Mouse (Mus musculus): ENCODE data around the gene Vmo1. TPM values are rescaled to one million over a fixed set of nuclear protein-coding genes. Genes with fewer than 3 reads are reported as not detected.

The Vmo1 gene
- total and polyA plus RNA-seq, 2 experiments from 2014 or later, result 0.24 TPM; not detected in 1

GRCm38 (mm10) chr11:70511825-70512224 lies 2.6 kb downstream of the Vmo1 start:
- Histone ChIP-seq H3K4me3 (ENCODE audit: low read depth, low read length) (no peak overlapping the region), H3K27ac (ENCODE audit: low read depth, low read length) (no peak overlapping the region), H3K27me3 (ENCODE audit: insufficient read depth, low read length) (no peaks in the 10 kb centered on the region), H3K36me3 (ENCODE audit: insufficient read depth) (no peaks in the 10 kb centered on the region), H3K9ac (no peak overlapping the region), H3K9me3 (ENCODE audit: low read length) (no peaks in the 10 kb centered on the region), H3K4me1 (ENCODE audit: insufficient read depth) (no peaks in the 10 kb centered on the region), H3K4me2 (ENCODE audit: low read depth) (no peak overlapping the region)
- DNase-seq (no peak), ATAC-seq (no peak)
- TF ChIP-seq CTCF (IDR thresholded peaks at IDR 0.05; ENCODE audit: low read depth), result no peak
- WGBS, result 87% methylated on average over 7 of the region's 7 CpGs

GRCm38 (mm10) chr11:70511242-70511641 lies 3.2 kb downstream of the Vmo1 start:
- Histone ChIP-seq H3K9me3 (ENCODE audit: low read length) (no peaks in the 10 kb centered on the region), H3K4me1 (ENCODE audit: insufficient read depth) (no peaks in the 10 kb centered on the region), H3K27ac (ENCODE audit: low read depth, low read length) (no peak overlapping the region), H3K27me3 (ENCODE audit: insufficient read depth, low read length) (no peaks in the 10 kb centered on the region), H3K9ac (no peak overlapping the region), H3K4me2 (ENCODE audit: low read depth) (no peak overlapping the region), H3K4me3 (ENCODE audit: low read depth, low read length) (no peak overlapping the region), H3K36me3 (ENCODE audit: insufficient read depth) (no peaks in the 10 kb centered on the region)
- no peak for ATAC-seq
- WGBS, result 67% methylated on average over 2 of the region's 2 CpGs
- DNase-seq, result no peak
- no peak for TF ChIP-seq CTCF (IDR thresholded peaks at IDR 0.05; ENCODE audit: low read depth)

GRCm38 (mm10) chr11:70509753-70510564 lies 4.5 kb downstream of the Vmo1 start:
- no peaks in the 10 kb centered on the region for H3K9me3 ChIP-seq (ENCODE audit: low read length)
- DNase-seq, result peak; percentile 75
- no peaks in the 10 kb centered on the region for H3K4me1 ChIP-seq (ENCODE audit: insufficient read depth)
- H3K9ac ChIP-seq, result 0 out of 2 replicates have a peak overlapping the region, but pooled peaks have one; percentile 1
- no peak overlapping the region for H3K27ac ChIP-seq (ENCODE audit: low read depth, low read length)
- H3K4me2 ChIP-seq (ENCODE audit: low read depth), result peak overlapping the region; percentile 31
- H3K36me3 ChIP-seq (ENCODE audit: insufficient read depth), result no peaks in the 10 kb centered on the region
- peak; percentile 92 for ATAC-seq
- TF ChIP-seq CTCF (IDR thresholded peaks at IDR 0.05; ENCODE audit: low read depth), result peak; percentile 76
- WGBS, result 8% methylated on average over 19 of the region's 19 CpGs
- no peaks in the 10 kb centered on the region for H3K27me3 ChIP-seq (ENCODE audit: insufficient read depth, low read length)
- peak overlapping the region; percentile 14; the same call in 1 of the 2 replicates for H3K4me3 ChIP-seq (ENCODE audit: low read depth, low read length)

DNA sequence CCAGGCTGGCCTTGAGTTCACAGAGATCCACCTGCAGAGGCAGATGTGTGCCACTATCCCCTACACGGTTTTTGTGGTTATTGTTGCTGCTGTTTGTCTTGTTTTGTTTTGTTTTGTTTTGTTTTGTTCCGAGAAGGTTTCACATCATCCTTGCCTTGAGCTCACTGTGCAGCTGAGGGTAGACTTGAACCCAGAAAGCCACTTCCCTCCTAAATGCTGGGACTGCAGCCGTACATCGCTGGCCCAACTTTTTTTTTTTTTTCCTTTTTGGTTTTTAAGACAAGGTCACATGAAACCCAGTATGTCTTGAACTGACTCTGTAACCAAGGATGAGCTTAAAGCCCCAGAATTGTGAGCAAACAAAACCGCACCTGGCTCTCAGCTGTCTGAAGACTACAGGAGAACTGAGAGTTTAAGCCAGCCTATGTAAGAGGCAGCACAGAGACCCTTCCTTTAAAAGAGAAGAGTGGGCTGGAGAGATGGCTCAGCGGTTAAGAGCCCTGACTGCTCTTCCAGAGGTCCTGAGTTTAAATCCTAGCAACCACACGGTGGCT lies 7.4 kb downstream of the Vmo1 start:
- DNase-seq (no peak), ATAC-seq (no peak)
- no peaks in the 10 kb centered on the region for H3K27me3 ChIP-seq (ENCODE audit: insufficient read depth, low read length)
- no peak overlapping the region for H3K9ac ChIP-seq
- no peak for TF ChIP-seq CTCF (IDR thresholded peaks at IDR 0.05; ENCODE audit: low read depth)
- H3K36me3 ChIP-seq (ENCODE audit: insufficient read depth), result no peaks in the 10 kb centered on the region
- H3K4me2 ChIP-seq (ENCODE audit: low read depth), result no peak overlapping the region
- H3K4me1 ChIP-seq (ENCODE audit: insufficient read depth), result no peaks in the 10 kb centered on the region
- H3K27ac ChIP-seq (ENCODE audit: low read depth, low read length), result no peak overlapping the region
- no peaks in the 10 kb centered on the region for H3K9me3 ChIP-seq (ENCODE audit: low read length)
- 76% methylated on average over 7 of the region's 7 CpGs for WGBS
- no peak overlapping the region for H3K4me3 ChIP-seq (ENCODE audit: low read depth, low read length)

DNA sequence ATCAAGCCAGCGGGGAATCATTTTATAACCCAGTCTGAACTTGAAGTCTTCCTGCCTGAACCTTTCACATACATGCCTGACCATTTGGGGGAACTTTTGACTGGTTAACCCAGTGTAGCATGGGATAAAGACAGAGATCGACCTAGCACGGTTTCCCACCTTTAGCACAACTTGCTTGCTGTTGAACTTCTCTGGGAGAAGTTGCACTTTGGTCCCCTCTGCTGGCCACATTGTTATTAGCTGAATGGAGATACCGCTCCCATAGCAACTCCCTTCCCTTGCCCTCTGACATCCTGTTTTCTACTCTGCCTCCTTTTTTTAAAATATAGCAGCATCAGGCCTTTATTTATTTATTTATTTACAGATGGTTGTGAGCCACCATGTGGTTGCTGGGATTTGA lies 8.0 kb downstream of the Vmo1 start:
- Histone ChIP-seq H3K27me3 (ENCODE audit: insufficient read depth, low read length) (no peaks in the 10 kb centered on the region), H3K9me3 (ENCODE audit: low read length) (no peaks in the 10 kb centered on the region), H3K36me3 (ENCODE audit: insufficient read depth) (no peaks in the 10 kb centered on the region), H3K9ac (no peak overlapping the region), H3K27ac (ENCODE audit: low read depth, low read length) (no peak overlapping the region), H3K4me3 (ENCODE audit: low read depth, low read length) (no peak overlapping the region), H3K4me1 (ENCODE audit: insufficient read depth) (no peaks in the 10 kb centered on the region), H3K4me2 (ENCODE audit: low read depth) (no peak overlapping the region)
- DNase-seq, result peak; percentile 57
- no peak for ATAC-seq
- TF ChIP-seq CTCF (IDR thresholded peaks at IDR 0.05; ENCODE audit: low read depth), result peak; percentile 66
- 26% methylated on average over 4 of the region's 4 CpGs for WGBS

DNA sequence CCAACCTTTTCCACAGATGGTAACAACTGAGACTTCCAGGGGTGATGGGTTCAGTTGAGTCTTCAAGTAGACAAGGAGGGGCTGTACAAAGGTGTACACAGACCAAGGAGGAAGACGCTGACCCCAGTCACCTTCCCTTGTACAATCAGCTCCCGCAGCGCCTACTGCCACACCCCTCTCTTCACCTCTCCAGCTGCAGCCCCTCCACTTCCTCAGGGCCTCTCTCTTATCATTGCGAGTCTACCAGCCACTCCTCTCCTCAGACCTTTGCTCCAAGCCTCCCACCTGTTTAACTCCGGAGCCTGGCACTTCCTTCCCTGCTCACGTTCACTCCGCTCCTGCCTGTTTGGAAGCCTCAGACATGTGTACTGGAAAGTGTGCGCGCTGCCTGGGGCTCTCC lies 9.4 kb downstream of the Vmo1 start, which contains the start of gene Tm4sf5:
Tm4sf5 (plus strand) TSS at position 275 of the 400 bp plus-strand sequence.
- 83% methylated on average over 9 of the region's 9 CpGs for WGBS
- Histone ChIP-seq H3K9ac (no peak within 1 kb of the TSS), H3K27ac (ENCODE audit: low read depth, low read length) (no peak within 1 kb of the TSS), H3K4me1 (ENCODE audit: insufficient read depth) (no peaks in the 10 kb centered on the region), H3K4me3 (ENCODE audit: low read depth, low read length) (no peak within 1 kb of the TSS), H3K27me3 (ENCODE audit: insufficient read depth, low read length) (no peaks in the 10 kb centered on the region), H3K36me3 (ENCODE audit: insufficient read depth) (no peaks in the 10 kb centered on the region), H3K9me3 (ENCODE audit: low read length) (no peaks in the 10 kb centered on the region), H3K4me2 (ENCODE audit: low read depth) (no peak within 1 kb of the TSS)
- DNase-seq (no peak), ATAC-seq (no peak)
- no peak for TF ChIP-seq CTCF (IDR thresholded peaks at IDR 0.05; ENCODE audit: low read depth)

GRCm38 (mm10) chr11:70502018-70502417 lies 12.4 kb downstream of the Vmo1 start:
- Histone ChIP-seq H3K9ac (no peak overlapping the region), H3K9me3 (ENCODE audit: low read length) (no peaks in the 10 kb centered on the region), H3K27ac (ENCODE audit: low read depth, low read length) (no peak overlapping the region), H3K36me3 (ENCODE audit: insufficient read depth) (no peaks in the 10 kb centered on the region), H3K4me2 (ENCODE audit: low read depth) (no peak overlapping the region), H3K27me3 (ENCODE audit: insufficient read depth, low read length) (no peaks in the 10 kb centered on the region), H3K4me3 (ENCODE audit: low read depth, low read length) (no peak overlapping the region), H3K4me1 (ENCODE audit: insufficient read depth) (no peaks in the 10 kb centered on the region)
- no peak for ATAC-seq
- whole genome bisulfite sequencing, result 72% methylated on average over 3 of the region's 3 CpGs
- TF ChIP-seq CTCF (IDR thresholded peaks at IDR 0.05; ENCODE audit: low read depth), result no peak
- no peak for DNase-seq
